Mouse (Mus musculus) c-Kit-positive CD71-positive TER-119-negative erythroid progenitor cells, embryonic 14.5 days (primary cell): ENCODE data around the gene Rrad.

Source experiments
- DNase-seq: peaks from one replicate; pipeline ENCODE4 v3.0.0-alpha.2; 2013; ENCODE audit warnings: low read depth

Gene Rrad

GRCm38 (mm10) chr8:104611613-104612012, 19.5 kb downstream of the Rrad start:
- DNase-seq, result no peak

GRCm38 (mm10) chr8:104610185-104610766, 20.9 kb downstream of the Rrad start:
- DNase-seq, result no peak

GRCm38 (mm10) chr8:104609222-104609621, 21.9 kb downstream of the Rrad start:
- DNase-seq, result no peak

GRCm38 (mm10) chr8:104607944-104608343, 23.2 kb downstream of the Rrad start:
- DNase-seq, result no peak

GRCm38 (mm10) chr8:104606329-104606728, 24.8 kb downstream of the Rrad start:
- DNase-seq, result no peak

GRCm38 (mm10) chr8:104603245-104603593, 27.9 kb downstream of the Rrad start:
- DNase-seq, result no peak

GRCm38 (mm10) chr8:104602468-104603244, 28.5 kb downstream of the Rrad start:
- peak; percentile 72 for DNase-seq

- no peak for DNase-seq
These were observed 29.2 kb downstream of the Rrad start for GRCm38 (mm10) chr8:104601941-104602371.

GRCm38 (mm10) chr8:104601386-104601785, 29.7 kb downstream of the Rrad start:
- no peak for DNase-seq

GRCm38 (mm10) chr8:104598496-104598895, 32.6 kb downstream of the Rrad start:
- DNase-seq, result no peak

GRCm38 (mm10) chr8:104597656-104598055, 33.5 kb downstream of the Rrad start:
- DNase-seq, result no peak

GRCm38 (mm10) chr8:104595773-104596536, 35.2 kb downstream of the Rrad start:
- no peak for DNase-seq

- no peak for DNase-seq
These were observed 36.3 kb downstream of the Rrad start for GRCm38 (mm10) chr8:104594611-104595362.

GRCm38 (mm10) chr8:104593536-104594325, 37.4 kb downstream of the Rrad start:
- no peak for DNase-seq

GRCm38 (mm10) chr8:104592566-104592965, 38.6 kb downstream of the Rrad start:
- no peak for DNase-seq

GRCm38 (mm10) chr8:104591856-104592255, 39.3 kb downstream of the Rrad start:
- no peak for DNase-seq

- DNase-seq, result peak; percentile 93
These were observed 39.8 kb downstream of the Rrad start, which contains the start of gene Pdp2 for GRCm38 (mm10) chr8:104591133-104591834. TSS of gene Pdp2 (plus strand) at chr8:104591451.

GRCm38 (mm10) chr8:104590284-104590683, 40.8 kb downstream of the Rrad start:
- no peak for DNase-seq

GRCm38 (mm10) chr8:104584522-104584921, 46.6 kb downstream of the Rrad start:
- DNase-seq, result no peak
